Mouse (Mus musculus): ENCODE measurements around the gene Prkar2b.

Prkar2b gene

GRCm38 (mm10) chr12:32061090-32061930 lies at the start of gene Prkar2b:
TSS of gene Prkar2b (minus strand) at chr12:32061296.
- DNase-seq = peak; percentile 89 to 95

GRCm38 (mm10) chr12:32109201-32109600 lies 48.1 kb upstream of the Prkar2b start:
- DNase-seq = no peak

GRCm38 (mm10) chr12:32104955-32105521 lies 43.9 kb upstream of the Prkar2b start:
- DNase-seq = no peak

GRCm38 (mm10) chr12:32104451-32104862 lies 43.4 kb upstream of the Prkar2b start:
- peak in 1 of 2 experiments; percentile 4 for DNase-seq

- DNase-seq = no peak
Observed at GRCm38 (mm10) chr12:32101306-32101705, 40.2 kb upstream of the Prkar2b start.

- no peak for DNase-seq
Observed at GRCm38 (mm10) chr12:32099686-32100206, 38.6 kb upstream of the Prkar2b start.

GRCm38 (mm10) chr12:32098596-32098995 lies 37.5 kb upstream of the Prkar2b start:
- DNase-seq = no peak

- DNase-seq = no peak
Observed at GRCm38 (mm10) chr12:32097107-32097506, 36.0 kb upstream of the Prkar2b start.

- DNase-seq = no peak
Observed at GRCm38 (mm10) chr12:32095164-32095563, 34.1 kb upstream of the Prkar2b start.

- DNase-seq = no peak
Observed at GRCm38 (mm10) chr12:32092452-32092851, 31.4 kb upstream of the Prkar2b start.

GRCm38 (mm10) chr12:32088566-32088965 lies 27.5 kb upstream of the Prkar2b start:
- no peak for DNase-seq

GRCm38 (mm10) chr12:32087339-32087738 lies 26.2 kb upstream of the Prkar2b start:
- no peak for DNase-seq

GRCm38 (mm10) chr12:32086874-32087273 lies 25.8 kb upstream of the Prkar2b start:
- DNase-seq = no peak

- DNase-seq = no peak
Observed at GRCm38 (mm10) chr12:32085856-32086255, 24.8 kb upstream of the Prkar2b start.

- no peak for DNase-seq
Observed at GRCm38 (mm10) chr12:32085189-32085588, 24.1 kb upstream of the Prkar2b start.

- DNase-seq = no peak
Observed at GRCm38 (mm10) chr12:32084601-32085000, 23.5 kb upstream of the Prkar2b start.

GRCm38 (mm10) chr12:32080692-32081091 lies 19.6 kb upstream of the Prkar2b start:
- no peak for DNase-seq

GRCm38 (mm10) chr12:32077403-32077802 lies 16.3 kb upstream of the Prkar2b start:
- DNase-seq = no peak

GRCm38 (mm10) chr12:32075831-32076715 lies 15.0 kb upstream of the Prkar2b start:
- no peak for DNase-seq

GRCm38 (mm10) chr12:32074271-32074670 lies 13.2 kb upstream of the Prkar2b start:
- no peak for DNase-seq

- DNase-seq = no peak
Observed at GRCm38 (mm10) chr12:32066004-32066403, 4.9 kb upstream of the Prkar2b start.

GRCm38 (mm10) chr12:32060247-32061089 lies 628 bp downstream of the Prkar2b start:
- peak in 1 of 2 experiments; percentile 15 for DNase-seq
